Mouse (Mus musculus) erythroblast, adult 5-6 weeks (primary cell): Measurements from ENCODE around the gene Hist1h4f. TPM values are rescaled to one million over a fixed set of nuclear protein-coding genes. Genes with fewer than 3 reads are reported as not detected.

Source experiments
- ATAC-seq: replicated peaks from 2 replicates; pipeline ENCODE4 v1.8.0; 2016; ENCODE audit warnings: moderate number of reproducible peaks, mild to moderate bottlenecking, moderate TSS enrichment, inconsistent platforms; ENCODE audit not compliant: poor library complexity, low FRiP score, severe bottlenecking
- total RNA-seq, 2 experiments: library from RNA; stranded (forward) in 1 of 2; stranded (reverse) in 1 of 2; fragments of 150-400 nt in 1 of 2; fragments of 200-764, 138-1000 nt in 1 of 2; gene quantifications; 2 replicates each; pipeline versions ENCODE4 v1.2.3 to v1.2.4; 2015 to 2017; ENCODE audit warnings: low replicate concordance in 2 of 2

Hist1h4f gene
- total RNA-seq, 2 experiments from 2014 or later, result 55.5 to 1,011 TPM

DNA sequence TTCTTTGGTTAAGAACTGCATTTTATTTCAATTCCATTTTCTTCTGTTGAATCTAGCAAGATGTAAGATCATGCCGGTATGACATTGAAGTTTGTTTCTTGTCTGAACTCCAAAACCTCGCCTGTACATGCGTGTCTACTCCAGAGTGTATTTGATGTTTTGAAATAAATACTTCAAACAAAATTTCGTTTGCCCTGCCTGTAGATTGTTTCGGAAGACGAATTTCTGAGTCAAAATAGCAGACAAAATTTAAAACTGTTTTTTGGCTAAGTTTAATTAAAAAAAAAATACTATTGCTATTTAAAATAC is 33.2 kb downstream of the Hist1h4f start:
- peak; percentile 26 for ATAC-seq

DNA sequence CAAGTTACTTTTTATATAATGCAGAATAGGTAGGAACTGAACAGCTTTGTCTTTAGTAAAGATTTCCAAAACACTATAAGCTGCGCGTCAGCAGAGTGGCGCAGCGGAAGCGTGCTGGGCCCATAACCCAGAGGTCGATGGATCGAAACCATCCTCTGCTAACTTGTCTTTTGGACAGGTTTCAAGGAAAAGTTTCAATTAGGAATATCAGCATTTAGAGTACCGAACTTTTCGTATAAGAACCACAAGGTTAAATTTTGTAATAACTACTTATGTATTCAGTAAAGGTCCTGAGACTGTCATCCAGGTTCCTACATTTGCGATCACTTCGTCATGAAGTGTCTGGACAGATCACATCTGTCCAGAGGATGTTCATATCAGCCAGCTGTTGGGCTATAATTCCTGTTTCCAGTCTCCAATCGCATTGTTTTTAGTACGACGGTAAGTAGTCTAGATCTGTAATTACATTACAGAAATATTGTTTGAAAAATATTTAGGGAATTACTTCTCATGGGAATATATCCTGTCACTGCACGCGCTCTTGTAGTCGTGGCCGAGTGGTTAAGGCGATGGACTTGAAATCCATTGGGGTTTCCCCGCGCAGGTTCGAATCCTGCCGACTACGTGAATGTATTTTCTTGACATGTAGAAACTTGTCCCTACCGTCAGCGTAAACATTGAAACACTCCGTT is 33.7 kb downstream of the Hist1h4f start:
- ATAC-seq, result peak; percentile 65

- peak; percentile 41 for ATAC-seq
These were observed 34.4 kb downstream of the Hist1h4f start for GRCm38 (mm10) chr13:23516822-23517602.

DNA sequence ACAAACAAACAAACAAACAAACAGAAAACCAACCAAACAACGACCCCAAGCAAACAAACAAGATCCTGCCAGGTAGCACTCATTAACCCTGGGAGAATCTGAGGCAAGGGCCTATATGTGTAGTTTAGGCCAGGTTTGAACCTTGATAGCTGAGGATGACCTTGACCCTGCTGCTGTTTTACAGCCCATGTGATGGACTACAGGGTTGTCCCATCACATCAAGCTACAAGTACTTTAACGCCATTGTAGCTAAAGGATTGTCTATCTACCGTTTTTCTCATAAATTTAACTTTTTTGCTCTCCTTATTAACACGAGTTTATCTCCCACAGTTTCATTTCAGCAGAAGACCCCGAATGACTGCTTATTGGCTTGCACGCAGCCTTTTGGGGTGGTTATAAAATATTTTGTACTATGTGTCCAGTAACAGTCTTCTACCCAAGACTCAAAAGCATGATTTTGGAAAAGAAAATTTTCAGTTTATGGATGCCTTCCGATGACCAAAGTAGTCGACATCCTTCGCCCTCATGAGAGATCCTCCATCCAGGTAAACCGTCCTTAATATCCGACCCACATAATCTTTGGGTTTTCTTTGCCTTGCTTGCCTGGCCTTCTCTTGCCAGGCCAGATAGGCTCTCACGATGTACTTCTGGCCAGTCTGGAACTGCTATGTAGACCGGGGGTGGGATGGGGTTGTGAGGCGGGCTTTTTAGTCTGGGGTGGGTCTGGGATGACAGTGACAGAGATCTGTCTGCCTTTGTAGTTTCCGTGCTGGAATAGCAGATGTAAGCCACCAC is 35.4 kb downstream of the Hist1h4f start:
- ATAC-seq, result no peak

DNA sequence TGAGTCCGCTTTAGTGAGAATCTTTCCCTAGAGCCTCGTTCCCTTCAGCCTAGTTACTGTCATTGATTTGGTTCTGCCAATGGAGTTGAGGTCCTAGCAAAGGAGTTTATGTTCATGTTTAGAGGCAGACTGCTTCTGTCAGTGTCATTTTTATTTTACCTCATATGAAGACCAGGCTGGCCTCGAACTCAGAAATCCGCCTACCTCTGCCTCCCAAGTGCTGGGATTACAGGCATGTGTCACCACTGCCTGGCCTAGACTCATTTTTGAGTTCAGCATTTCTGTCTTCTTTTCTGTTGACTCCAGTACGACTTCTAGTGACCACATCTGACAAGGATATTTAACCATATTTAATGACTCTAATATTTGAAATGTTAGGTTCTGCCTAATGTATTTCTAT is 36.2 kb downstream of the Hist1h4f start:
- no peak for ATAC-seq

DNA sequence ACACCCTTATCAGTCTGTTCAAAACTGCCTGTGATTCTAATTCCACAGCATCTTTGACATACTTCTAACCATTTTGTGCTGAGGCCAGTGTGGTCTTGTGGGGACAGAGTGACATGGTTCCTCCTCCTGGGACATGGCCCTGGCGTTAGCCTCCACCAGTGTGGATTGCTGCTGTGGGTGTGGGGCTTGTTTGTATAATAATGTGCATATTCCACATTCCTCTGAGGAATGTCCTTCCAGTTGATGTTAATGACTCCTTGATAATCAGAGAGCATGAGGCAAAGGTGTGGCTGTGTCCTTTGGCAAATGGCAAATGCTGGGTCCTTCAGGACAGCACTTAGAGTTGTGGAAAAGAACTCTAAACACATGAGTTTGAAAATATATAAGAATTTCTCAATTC is 37.9 kb downstream of the Hist1h4f start:
- no peak for ATAC-seq

DNA sequence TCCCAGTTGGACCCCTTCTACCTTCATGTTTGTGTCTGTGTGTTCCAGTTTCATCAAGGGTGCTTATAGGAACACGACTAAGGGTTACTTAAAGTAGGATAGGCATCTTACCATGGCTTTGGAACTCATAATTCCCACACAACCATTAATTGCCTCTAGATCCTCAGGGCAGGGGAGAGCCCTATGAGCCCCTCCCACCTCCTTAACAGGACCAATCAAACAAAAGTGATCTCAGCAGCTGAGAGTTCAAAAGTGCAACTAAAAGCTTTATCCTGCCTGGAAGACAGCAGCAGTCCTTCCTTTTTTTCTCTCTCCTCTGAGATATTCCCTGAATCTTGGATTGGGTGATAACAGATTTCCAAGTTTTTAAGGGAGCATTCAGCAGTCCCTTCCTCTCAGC is 41.3 kb downstream of the Hist1h4f start:
- ATAC-seq, result no peak

GRCm38 (mm10) chr13:23506819-23507515 is 44.5 kb downstream of the Hist1h4f start:
- no peak for ATAC-seq

DNA sequence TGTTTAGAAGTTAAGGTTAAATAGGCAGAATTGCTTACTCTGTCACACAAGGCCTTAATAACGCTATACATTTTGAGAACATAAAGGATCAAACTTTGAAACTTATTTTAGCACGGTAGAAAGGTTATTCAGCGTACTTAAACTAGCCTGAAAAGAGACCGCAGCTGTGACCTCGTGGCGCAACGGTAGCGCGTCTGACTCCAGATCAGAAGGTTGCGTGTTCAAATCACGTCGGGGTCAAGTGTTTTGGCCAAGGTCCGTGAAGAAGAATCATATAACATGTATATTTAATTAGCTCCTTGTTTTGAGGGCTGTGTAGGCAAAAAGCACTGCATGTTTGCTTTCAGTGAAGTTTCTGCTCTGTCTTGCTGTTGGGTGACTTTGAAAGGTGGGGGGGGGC is 45.1 kb downstream of the Hist1h4f start:
- ATAC-seq, result no peak

DNA sequence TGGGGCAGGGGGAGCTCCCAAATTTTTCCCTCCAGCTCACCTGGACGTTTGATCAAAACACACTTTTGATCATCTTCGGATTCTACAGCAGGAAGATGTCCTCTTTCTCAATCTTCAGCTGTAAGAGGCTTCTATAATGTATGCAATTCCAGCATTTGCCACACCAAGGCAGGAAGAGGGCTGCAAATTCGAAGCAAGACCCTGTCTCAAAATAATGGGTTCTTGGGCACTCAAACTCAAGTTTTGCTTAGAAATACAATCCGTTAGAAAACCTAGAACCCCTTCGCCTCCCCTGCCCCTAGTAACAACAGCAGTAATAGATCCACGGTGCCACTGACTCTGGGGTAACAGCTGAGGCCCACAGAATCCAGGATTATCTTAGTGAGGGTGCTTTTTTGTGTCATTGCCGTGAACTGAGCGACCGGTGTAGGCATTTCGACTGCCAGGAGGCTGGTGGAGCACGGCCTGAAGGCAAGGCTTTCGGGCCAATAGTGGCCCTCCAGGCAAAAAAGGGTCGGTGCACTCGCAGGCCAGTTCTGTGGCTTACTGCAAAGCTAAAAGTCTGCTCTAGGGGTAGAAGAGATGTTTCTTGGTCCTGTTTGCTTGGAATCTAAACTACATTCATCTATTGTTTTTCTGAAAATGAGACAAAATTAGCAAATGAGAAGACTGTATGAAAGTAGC is 45.6 kb downstream of the Hist1h4f start:
- ATAC-seq, result no peak

DNA sequence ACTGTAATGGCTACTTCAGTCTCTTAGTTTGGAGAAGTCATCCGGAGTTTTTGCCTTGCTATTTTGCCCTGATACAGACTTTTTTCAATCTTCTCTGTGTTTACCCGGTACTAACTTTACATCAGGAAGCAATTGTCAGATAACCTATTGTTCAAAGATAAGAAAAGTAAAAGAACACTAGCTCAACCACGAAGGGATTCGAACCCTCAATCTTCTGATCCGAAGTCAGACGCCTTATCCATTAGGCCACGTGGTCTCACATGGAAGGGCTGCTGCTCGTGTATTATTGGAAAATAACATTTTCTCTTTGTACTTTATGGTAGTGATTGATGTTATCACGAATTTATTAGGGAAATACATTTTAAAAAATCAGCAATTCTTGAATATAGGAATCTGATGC is 47.7 kb downstream of the Hist1h4f start:
- 0 out of 2 replicates have a peak, but pooled peaks have one; percentile 62 for ATAC-seq

DNA sequence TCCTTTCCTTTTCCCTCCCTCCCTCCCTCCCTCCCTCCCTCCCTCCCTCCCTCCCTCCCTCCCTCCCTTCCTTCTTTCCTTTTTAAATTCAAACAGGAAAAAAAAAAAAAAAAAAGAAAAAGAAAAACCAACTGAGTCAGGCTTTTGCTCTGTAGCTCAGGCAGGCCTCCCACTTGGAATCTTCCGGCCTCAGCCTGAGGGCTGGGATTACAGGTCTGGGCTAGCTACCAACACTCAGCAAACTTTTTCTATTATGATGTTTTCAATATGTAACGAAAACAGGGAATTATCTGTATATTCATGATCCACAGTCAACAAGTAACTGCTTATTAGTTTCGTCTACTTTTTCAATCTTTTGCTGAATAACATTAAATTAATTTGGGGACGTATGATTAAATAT is 48.5 kb downstream of the Hist1h4f start:
- no peak for ATAC-seq

DNA sequence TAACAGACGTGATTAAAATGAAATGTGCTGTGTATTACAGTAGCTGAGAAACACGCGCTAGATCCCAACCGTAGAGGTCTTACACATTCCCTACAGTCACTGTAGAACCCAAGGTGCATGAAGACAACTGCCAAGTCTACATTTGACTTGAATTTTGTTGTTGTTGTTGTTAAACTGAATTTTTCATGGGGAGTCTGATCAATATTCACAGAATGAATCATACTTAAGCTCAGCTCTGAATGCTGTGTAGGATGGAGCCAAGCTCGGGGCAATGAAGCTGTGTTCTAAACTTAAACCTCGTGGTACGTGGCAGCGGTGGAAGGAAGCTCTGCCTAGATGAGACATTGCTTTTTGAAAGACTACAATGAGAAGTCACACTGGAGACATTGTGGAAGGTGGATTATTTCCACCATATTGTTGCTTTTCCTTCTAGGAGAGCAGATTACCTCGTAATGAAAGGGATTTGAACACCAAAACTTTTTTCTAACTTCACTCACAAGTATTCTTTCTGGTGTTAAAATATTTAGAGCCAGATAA is 49.3 kb downstream of the Hist1h4f start:
- no peak for ATAC-seq

GRCm38 (mm10) chr13:23501511-23501910 is 49.9 kb downstream of the Hist1h4f start:
- no peak for ATAC-seq

Other genes with a start within 250 kb of the Hist1h4f start
Only the 30 nearest of the 34 such genes appear.
- 10.4 and 10.8 TPM in 2 replicates for gene Zfp322a, start 182.4 kb downstream of the Hist1h4f start, total RNA-seq (2015; ENCODE audit: low replicate concordance)
- 10.9 and 11.2 TPM in 2 replicates for gene Zfp322a, start 182.4 kb downstream of the Hist1h4f start, total RNA-seq (2017; ENCODE audit: low replicate concordance)
- gene Abt1, start 127.8 kb downstream of the Hist1h4f start, total RNA-seq (2015; ENCODE audit: low replicate concordance), result 1.7 and 1.9 TPM in 2 replicates
- 1.4 and 1.7 TPM in 2 replicates for gene Abt1, start 127.8 kb downstream of the Hist1h4f start, total RNA-seq (2017; ENCODE audit: low replicate concordance)
- 4.2 and 4.4 TPM in 2 replicates for gene Btn1a1, start 85.7 kb downstream of the Hist1h4f start, total RNA-seq (2015; ENCODE audit: low replicate concordance)
- 6.5 and 15.5 TPM in 2 replicates for gene Btn1a1, start 85.7 kb downstream of the Hist1h4f start, total RNA-seq (2017; ENCODE audit: low replicate concordance)
- gene Btn2a2, start 62.8 kb downstream of the Hist1h4f start, total RNA-seq (2015; ENCODE audit: low replicate concordance), result not detected in 2 replicates
- not detected in 2 replicates for gene Btn2a2, start 62.8 kb downstream of the Hist1h4f start, total RNA-seq (2017; ENCODE audit: low replicate concordance)
- 19.8 and 50.6 TPM in 2 replicates for gene Hist1h4h, start 20.6 kb downstream of the Hist1h4f start, total RNA-seq (2015; ENCODE audit: low replicate concordance)
- 443 and 524 TPM in 2 replicates for gene Hist1h4h, start 20.6 kb downstream of the Hist1h4f start, total RNA-seq (2017; ENCODE audit: low replicate concordance)
- 20.7 and 32.7 TPM in 2 replicates for gene Hist1h2af, start 17.7 kb downstream of the Hist1h4f start, total RNA-seq (2015; ENCODE audit: low replicate concordance)
- 925 and 1,298 TPM in 2 replicates for gene Hist1h2af, start 17.7 kb downstream of the Hist1h4f start, total RNA-seq (2017; ENCODE audit: low replicate concordance)
- 74.4 and 97.2 TPM in 2 replicates for gene Hist1h3g, start 16.2 kb downstream of the Hist1h4f start, total RNA-seq (2015; ENCODE audit: low replicate concordance)
- 54.5 and 131 TPM in 2 replicates for gene Hist1h3g, start 16.2 kb downstream of the Hist1h4f start, total RNA-seq (2017; ENCODE audit: low replicate concordance)
- gene Hist1h2bh, start 8.3 kb downstream of the Hist1h4f start, total RNA-seq (2015; ENCODE audit: low replicate concordance), result 13.4 and 18.2 TPM in 2 replicates
- gene Hist1h2bh, start 8.3 kb downstream of the Hist1h4f start, total RNA-seq (2017; ENCODE audit: low replicate concordance), result 63.0 and 67.3 TPM in 2 replicates
- 12.7 and 21.7 TPM in 2 replicates for gene Hist1h3f, start 7.6 kb downstream of the Hist1h4f start, total RNA-seq (2015; ENCODE audit: low replicate concordance)
- 51.2 and 57.7 TPM in 2 replicates for gene Hist1h3f, start 7.6 kb downstream of the Hist1h4f start, total RNA-seq (2017; ENCODE audit: low replicate concordance)
- 14.6 and 16.7 TPM in 2 replicates for gene Hist1h1d, start 1.6 kb upstream of the Hist1h4f start, total RNA-seq (2015; ENCODE audit: low replicate concordance)
- gene Hist1h1d, start 1.6 kb upstream of the Hist1h4f start, total RNA-seq (2017; ENCODE audit: low replicate concordance), result 170 and 238 TPM in 2 replicates
- gene Hist1h3e, start 10.7 kb upstream of the Hist1h4f start, total RNA-seq (2015; ENCODE audit: low replicate concordance), result 37.3 and 49.5 TPM in 2 replicates
- 84.7 and 92.0 TPM in 2 replicates for gene Hist1h3e, start 10.7 kb upstream of the Hist1h4f start, total RNA-seq (2017; ENCODE audit: low replicate concordance)
- 1.7 TPM in 1 of 2 replicates, not detected in the other for gene Hist1h2ae, start 19.6 kb upstream of the Hist1h4f start, total RNA-seq (2015; ENCODE audit: low replicate concordance)
- gene Hist1h2ae, start 19.6 kb upstream of the Hist1h4f start, total RNA-seq (2017; ENCODE audit: low replicate concordance), result 122 and 175 TPM in 2 replicates
- 170 and 206 TPM in 2 replicates for gene Hist1h2bg, start 19.7 kb upstream of the Hist1h4f start, total RNA-seq (2015; ENCODE audit: low replicate concordance)
- 470 and 670 TPM in 2 replicates for gene Hist1h2bg, start 19.7 kb upstream of the Hist1h4f start, total RNA-seq (2017; ENCODE audit: low replicate concordance)
- 208 and 222 TPM in 2 replicates for gene Hist1h2bf, start 22.5 kb upstream of the Hist1h4f start, total RNA-seq (2015; ENCODE audit: low replicate concordance)
- 253 and 407 TPM in 2 replicates for gene Hist1h2bf, start 22.5 kb upstream of the Hist1h4f start, total RNA-seq (2017; ENCODE audit: low replicate concordance)
- not detected in 2 replicates for gene Hist1h2ad, start 22.7 kb upstream of the Hist1h4f start, total RNA-seq (2015; ENCODE audit: low replicate concordance)
- 370 and 678 TPM in 2 replicates for gene Hist1h2ad, start 22.7 kb upstream of the Hist1h4f start, total RNA-seq (2017; ENCODE audit: low replicate concordance)
- 52.8 and 69.6 TPM in 2 replicates for gene Hist1h3d, start 24.1 kb upstream of the Hist1h4f start, total RNA-seq (2015; ENCODE audit: low replicate concordance)
- 50.4 and 63.8 TPM in 2 replicates for gene Hist1h3d, start 24.1 kb upstream of the Hist1h4f start, total RNA-seq (2017; ENCODE audit: low replicate concordance)
- gene Hist1h4d, start 29.9 kb upstream of the Hist1h4f start, total RNA-seq (2015; ENCODE audit: low replicate concordance), result 243 and 262 TPM in 2 replicates
- gene Hist1h4d, start 29.9 kb upstream of the Hist1h4f start, total RNA-seq (2017; ENCODE audit: low replicate concordance), result 403 and 449 TPM in 2 replicates
- gene Hist1h2be, start 69.5 kb upstream of the Hist1h4f start, total RNA-seq (2015; ENCODE audit: low replicate concordance), result 6.7 and 17.6 TPM in 2 replicates
- gene Hist1h2be, start 69.5 kb upstream of the Hist1h4f start, total RNA-seq (2017; ENCODE audit: low replicate concordance), result 69.9 and 74.3 TPM in 2 replicates
- gene Hist1h1e, start 70.9 kb upstream of the Hist1h4f start, total RNA-seq (2015; ENCODE audit: low replicate concordance), result 468 and 530 TPM in 2 replicates
- gene Hist1h1e, start 70.9 kb upstream of the Hist1h4f start, total RNA-seq (2017; ENCODE audit: low replicate concordance), result 717 and 954 TPM in 2 replicates
- gene Hist1h2ac, start 132.3 kb upstream of the Hist1h4f start, total RNA-seq (2015; ENCODE audit: low replicate concordance), result 5.6 and 12.3 TPM in 2 replicates
- gene Hist1h2ac, start 132.3 kb upstream of the Hist1h4f start, total RNA-seq (2017; ENCODE audit: low replicate concordance), result 55.5 and 70.6 TPM in 2 replicates
- 44.9 and 49.2 TPM in 2 replicates for gene Hist1h2bc, start 132.6 kb upstream of the Hist1h4f start, total RNA-seq (2015; ENCODE audit: low replicate concordance)
- 164 and 206 TPM in 2 replicates for gene Hist1h2bc, start 132.6 kb upstream of the Hist1h4f start, total RNA-seq (2017; ENCODE audit: low replicate concordance)
- gene Hist1h1t, start 144.2 kb upstream of the Hist1h4f start, total RNA-seq (2015; ENCODE audit: low replicate concordance), result not detected in 2 replicates
- 1.9 and 2.0 TPM in 2 replicates for gene Hist1h1t, start 144.2 kb upstream of the Hist1h4f start, total RNA-seq (2017; ENCODE audit: low replicate concordance)
- 59.8 and 77.5 TPM in 2 replicates for gene Hist1h4c, start 146.8 kb upstream of the Hist1h4f start, total RNA-seq (2015; ENCODE audit: low replicate concordance)
- 249 and 402 TPM in 2 replicates for gene Hist1h4c, start 146.8 kb upstream of the Hist1h4f start, total RNA-seq (2017; ENCODE audit: low replicate concordance)
- gene Hfe, start 159.2 kb upstream of the Hist1h4f start, total RNA-seq (2015; ENCODE audit: low replicate concordance), result 5.0 and 17.9 TPM in 2 replicates
- 2.0 and 4.5 TPM in 2 replicates for gene Hfe, start 159.2 kb upstream of the Hist1h4f start, total RNA-seq (2017; ENCODE audit: low replicate concordance)
- 188 and 215 TPM in 2 replicates for gene Hist1h1c, start 187.2 kb upstream of the Hist1h4f start, total RNA-seq (2015; ENCODE audit: low replicate concordance)
- 1,447 and 1,942 TPM in 2 replicates for gene Hist1h1c, start 187.2 kb upstream of the Hist1h4f start, total RNA-seq (2017; ENCODE audit: low replicate concordance)
- 41.1 and 59.8 TPM in 2 replicates for gene Hist1h3c, start 194.0 kb upstream of the Hist1h4f start, total RNA-seq (2015; ENCODE audit: low replicate concordance)
- 178 and 330 TPM in 2 replicates for gene Hist1h3c, start 194.0 kb upstream of the Hist1h4f start, total RNA-seq (2017; ENCODE audit: low replicate concordance)
- 79.4 and 128 TPM in 2 replicates for gene Hist1h2bb, start 195.1 kb upstream of the Hist1h4f start, total RNA-seq (2015; ENCODE audit: low replicate concordance)
- 1,415 and 1,638 TPM in 2 replicates for gene Hist1h2bb, start 195.1 kb upstream of the Hist1h4f start, total RNA-seq (2017; ENCODE audit: low replicate concordance)
- gene Hist1h2ab, start 199.5 kb upstream of the Hist1h4f start, total RNA-seq (2015; ENCODE audit: low replicate concordance), result 12.5 and 24.5 TPM in 2 replicates
- gene Hist1h2ab, start 199.5 kb upstream of the Hist1h4f start, total RNA-seq (2017; ENCODE audit: low replicate concordance), result 1,181 and 1,326 TPM in 2 replicates
- gene Hist1h3b, start 200.6 kb upstream of the Hist1h4f start, total RNA-seq (2015; ENCODE audit: low replicate concordance), result 179 and 183 TPM in 2 replicates
- 251 and 270 TPM in 2 replicates for gene Hist1h3b, start 200.6 kb upstream of the Hist1h4f start, total RNA-seq (2017; ENCODE audit: low replicate concordance)
- gene Hist1h4b, start 205.4 kb upstream of the Hist1h4f start, total RNA-seq (2015; ENCODE audit: low replicate concordance), result 50.5 and 52.2 TPM in 2 replicates
- 150 and 446 TPM in 2 replicates for gene Hist1h4b, start 205.4 kb upstream of the Hist1h4f start, total RNA-seq (2017; ENCODE audit: low replicate concordance)